Mouse (Mus musculus): ENCODE data around the gene Acsf2.

The Acsf2 gene

DNA sequence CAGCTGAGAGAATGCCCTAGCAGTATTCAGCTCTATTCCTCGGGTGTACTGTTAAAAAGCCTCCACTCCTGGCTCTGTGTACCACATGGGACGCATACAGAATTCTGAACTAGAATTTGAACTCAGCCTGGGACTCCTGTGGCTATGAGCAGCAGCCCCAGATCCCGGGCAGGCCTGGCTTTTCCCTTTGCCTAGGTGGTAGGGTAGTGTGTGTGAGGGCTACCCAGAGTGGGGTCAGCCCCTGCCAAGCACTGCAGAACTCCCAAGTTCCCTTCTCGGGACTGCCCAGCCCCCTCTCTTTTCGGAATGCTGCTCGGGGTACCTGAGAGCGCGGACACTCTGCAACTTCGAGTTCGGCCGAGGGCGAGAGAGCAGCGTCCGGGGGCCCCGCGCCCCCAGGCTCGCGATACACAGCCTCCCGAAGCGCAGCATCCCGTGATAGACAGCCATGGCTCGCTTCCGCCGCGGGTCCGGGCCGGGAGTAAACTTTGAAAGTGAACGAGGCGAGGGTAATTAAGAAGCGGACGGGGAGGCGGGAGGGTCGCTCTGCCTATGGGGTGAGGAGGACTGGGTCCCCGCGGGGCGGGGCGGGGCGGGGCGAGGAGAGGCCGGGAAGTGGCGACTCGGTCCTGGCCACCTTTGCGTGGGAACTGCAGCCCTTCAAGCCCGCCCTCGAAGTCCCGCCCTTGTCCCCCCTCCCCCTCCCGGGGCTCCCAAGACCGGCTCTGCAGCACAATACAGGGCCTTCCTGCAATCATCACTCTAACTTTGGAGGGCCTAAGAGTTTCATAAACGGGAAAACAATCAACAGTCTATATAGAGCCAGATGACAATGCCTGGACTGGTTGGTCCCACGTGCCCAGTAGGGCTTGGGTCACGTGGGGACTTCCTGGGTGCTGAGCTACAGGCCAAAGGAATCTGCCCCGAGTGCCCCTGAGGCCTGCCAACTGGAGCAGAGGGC lies at the start of gene Acsf2:
Gene Acsf2, minus strand, starts transcription at position 551 of the 961 bp plus-strand sequence.
- ChIA-PET POLR2A (interaction anchor here in 3 of 4 experiments (0.9 to 2.0 kb wide), 17 partner anchors 10 to 468 kb away, joined by 3 to 14 read pairs (median 4); partner anchors contain the start of genes Lrrc59 (in 2 of the 3), Ankrd40 (in 1 of the 3) and Xylt2 (in 1 of the 3)), CTCF (interaction anchor here in 3 of 4 experiments (0.5 to 0.9 kb wide), 4 partner anchors 23 to 28 kb away, joined by 3 to 5 read pairs (median 4); partner anchors contain the start of gene Lrrc59 (in 1 of the 3))

DNA sequence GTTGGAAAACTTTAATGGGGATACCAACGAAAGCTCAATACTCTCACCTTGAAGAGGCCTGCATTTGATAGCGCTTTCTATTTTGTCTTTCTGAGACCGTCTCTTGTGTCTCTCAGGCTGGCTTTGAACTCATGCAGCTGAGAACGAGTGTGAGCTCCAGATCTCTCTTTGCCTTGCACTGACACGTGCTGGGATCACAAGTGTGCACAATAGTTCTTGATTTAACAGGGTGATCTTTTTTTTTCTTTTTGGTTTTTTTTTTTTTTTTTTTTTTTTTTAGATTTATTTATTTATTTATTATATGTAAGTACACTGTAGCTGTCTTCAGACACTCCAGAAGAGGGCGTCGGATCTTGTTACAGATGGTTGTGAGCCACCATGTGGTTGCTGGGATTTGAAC lies 49.6 kb upstream of the Acsf2 start:
- POLR2A ChIA-PET: interaction anchor here (0.7 to 12.7 kb wide), 12 partner anchors 10 to 135 kb away, joined by 3 to 179 read pairs (median 7); partner anchors contain the start of gene Lrrc59 (in 3 of the 4)
- CTCF ChIA-PET: interaction anchor here in 1 of 4 experiments (0.8 kb wide), 1 partner anchor 22 kb away, joined by 4 read pairs; no protein-coding TSS in a partner anchor

DNA sequence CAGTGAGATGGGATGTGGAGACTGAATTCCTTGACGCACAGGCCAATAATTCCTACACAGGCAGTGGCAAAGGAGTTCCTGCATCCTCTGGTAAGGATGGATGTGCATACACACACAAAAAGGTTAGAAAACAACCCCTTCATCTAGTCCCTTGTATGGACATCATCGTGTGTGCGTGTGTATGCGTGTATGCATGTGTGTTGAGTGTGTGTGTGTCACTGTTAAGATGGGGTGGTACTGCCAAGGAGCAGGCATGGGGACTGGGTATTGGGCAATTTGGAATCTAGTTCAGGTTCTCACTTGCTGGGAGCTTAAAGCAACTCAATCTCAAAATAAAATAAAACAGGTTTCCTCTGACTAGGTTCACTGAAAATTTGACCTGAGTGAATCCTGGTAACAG lies 44.8 kb upstream of the Acsf2 start:
- CTCF ChIA-PET: no interaction called here
- POLR2A ChIA-PET: interaction anchor here (0.5 to 12.7 kb wide), 13 partner anchors 8 to 80 kb away, joined by 3 to 179 read pairs (median 4); partner anchors contain the start of gene Lrrc59 (in 2 of the 4)

- CTCF ChIA-PET: interaction anchor here in 1 of 4 experiments (0.7 kb wide), 1 partner anchor 15 kb away, joined by 3 read pairs; the partner anchor contains the start of gene Lrrc59
These were observed 43.0 kb upstream of the Acsf2 start for GRCm38 (mm10) chr11:94644461-94645219.

DNA sequence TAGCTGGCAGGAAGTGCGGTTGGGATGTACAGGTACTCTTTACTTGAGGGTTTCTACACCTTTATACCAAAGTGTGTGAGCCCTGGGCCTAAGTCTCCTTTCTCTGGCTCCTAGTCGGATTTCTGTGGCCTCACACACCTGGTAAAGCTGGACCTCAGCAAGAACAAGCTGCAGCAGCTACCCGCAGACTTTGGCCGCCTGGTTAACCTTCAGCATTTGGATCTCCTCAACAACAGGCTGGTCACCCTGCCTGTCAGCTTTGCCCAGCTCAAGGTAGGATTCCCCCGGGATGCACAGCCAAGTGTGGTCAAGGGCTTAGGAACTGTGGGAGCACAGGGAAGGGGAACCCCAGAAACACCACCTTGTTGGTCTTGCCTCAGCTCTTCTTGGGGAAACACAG lies 32.8 kb upstream of the Acsf2 start:
- ChIA-PET CTCF (interaction anchor here in 3 of 4 experiments (0.6 to 2.4 kb wide), 3 partner anchors 9 to 1020 kb away, joined by 3 to 15 read pairs (median 4); no protein-coding TSS in a partner anchor), POLR2A (interaction anchor here in 3 of 4 experiments (0.7 to 8.6 kb wide), 15 partner anchors 9 to 423 kb away, joined by 3 to 179 read pairs (median 6); partner anchors contain the start of genes Eme1 (in 2 of the 3), Mrpl27 (in 2 of the 3), Tob1 (in 1 of the 3) and Xylt2 (in 1 of the 3))

More at GRCm38 (mm10) chr11:94644461-94645219, 43.0 kb upstream of the Acsf2 start:
- POLR2A ChIA-PET: interaction anchor here in 3 of 4 experiments (0.6 to 12.7 kb wide), 9 partner anchors 9 to 41 kb away, joined by 3 to 179 read pairs (median 10); partner anchors contain the start of genes Eme1 (in 2 of the 3), Lrrc59 (in 2 of the 3) and Mrpl27 (in 2 of the 3)

GRCm38 (mm10) chr11:94632988-94633387 lies 31.3 kb upstream of the Acsf2 start:
- POLR2A ChIA-PET: interaction anchor here in 2 of 4 experiments (0.5 to 8.6 kb wide), 12 partner anchors 10 to 283 kb away, joined by 3 to 179 read pairs (median 6); partner anchors contain the start of genes Eme1 (in 1 of the 2), Mrpl27 (in 1 of the 2) and Xylt2 (in 1 of the 2)
- CTCF ChIA-PET: interaction anchor here in 1 of 4 experiments (2.4 kb wide), 1 partner anchor 12 kb away, joined by 15 read pairs; no protein-coding TSS in a partner anchor

- CTCF ChIA-PET: no interaction called here
- POLR2A ChIA-PET: interaction anchor here (0.6 to 8.6 kb wide), 9 partner anchors 9 to 23 kb away, joined by 3 to 179 read pairs (median 25); partner anchors contain the start of genes Eme1 (in 1 of the 4) and Mrpl27 (in 1 of the 4)
These were observed 30.3 kb upstream of the Acsf2 start for GRCm38 (mm10) chr11:94631969-94632368.

DNA sequence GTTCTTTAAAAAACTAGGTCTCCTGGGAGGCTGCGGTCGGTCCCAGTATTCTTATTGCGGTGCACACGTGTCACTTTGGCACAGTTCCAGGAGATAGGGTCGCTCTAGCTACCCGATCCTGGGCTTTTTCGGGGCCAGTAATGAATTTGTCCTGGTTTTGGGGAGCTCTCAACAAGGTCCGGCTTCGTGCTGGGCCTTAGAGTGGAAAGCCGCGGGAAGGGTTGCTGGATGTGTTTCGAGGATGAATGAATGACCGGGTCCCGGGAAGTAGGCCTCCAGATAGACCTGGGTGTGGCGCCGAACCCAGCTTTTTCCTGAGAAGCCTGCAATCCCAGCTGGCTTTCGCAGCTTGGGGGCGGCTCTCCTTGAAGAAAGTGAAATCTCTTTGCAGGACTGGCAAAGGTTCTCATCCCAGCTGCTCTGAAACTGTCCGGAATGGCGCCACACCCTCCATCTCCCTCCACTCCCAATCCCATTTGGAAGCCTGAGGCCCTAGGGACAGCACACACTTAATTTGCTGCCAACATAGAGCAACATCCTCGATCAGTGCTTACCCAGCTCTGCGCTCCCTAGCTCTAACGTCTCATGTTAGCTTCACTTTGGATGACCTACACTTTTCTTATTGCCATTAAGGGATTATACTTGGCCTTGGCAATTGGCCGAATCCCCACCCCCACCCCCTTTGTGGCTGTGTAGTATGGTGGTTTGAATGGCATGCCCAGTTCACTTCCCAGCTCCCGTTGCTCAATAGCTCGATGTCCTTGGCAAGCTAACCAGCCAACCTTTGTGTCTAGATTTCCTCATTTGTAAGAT lies 28.7 kb upstream of the Acsf2 start:
- ChIA-PET CTCF (interaction anchor here in 3 of 4 experiments (0.5 to 2.8 kb wide), 22 partner anchors 9 to 403 kb away, joined by 3 to 69 read pairs (median 4); no protein-coding TSS in a partner anchor), POLR2A (interaction anchor here (0.6 to 8.6 kb wide), 43 partner anchors 9 to 722 kb away, joined by 3 to 179 read pairs (median 6); partner anchors contain the start of genes Eme1 (in 3 of the 4), Mrpl27 (in 3 of the 4), Acsf2 (in 2 of the 4) and Tob1 (in 2 of the 4))

DNA sequence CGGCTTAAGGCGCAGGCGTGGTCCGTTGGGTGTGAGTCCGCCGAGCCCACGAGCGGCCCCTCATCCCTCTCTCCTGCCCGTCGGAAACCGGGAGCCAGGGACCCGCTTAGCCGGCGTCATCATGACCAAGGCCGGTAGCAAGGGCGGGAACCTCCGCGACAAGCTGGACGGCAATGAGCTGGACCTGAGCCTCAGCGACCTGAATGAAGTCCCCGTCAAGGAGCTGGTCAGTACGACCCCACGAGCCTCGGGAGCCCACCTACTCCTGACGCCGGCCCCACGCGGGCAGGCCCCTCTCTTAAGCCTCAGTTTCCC lies 28.2 kb upstream of the Acsf2 start:
- POLR2A ChIA-PET: interaction anchor here in 3 of 4 experiments (0.6 to 8.6 kb wide), 47 partner anchors 9 to 723 kb away, joined by 3 to 179 read pairs (median 5); partner anchors contain the start of genes Eme1 (in 3 of the 3), Mrpl27 (in 3 of the 3), Acsf2 (in 2 of the 3) and Tob1 (in 2 of the 3)
- CTCF ChIA-PET: interaction anchor here in 3 of 4 experiments (0.5 to 2.8 kb wide), 41 partner anchors 9 to 236 kb away, joined by 3 to 69 read pairs (median 4); partner anchors contain the start of genes Eme1 (in 1 of the 3), Mrpl27 (in 1 of the 3) and Spata20 (in 1 of the 3)

- ChIA-PET CTCF (interaction anchor here (0.5 to 2.8 kb wide), 61 partner anchors 8 to 418 kb away, joined by 3 to 69 read pairs (median 4); partner anchors contain the start of genes Ankrd40 (in 1 of the 4), Eme1 (in 1 of the 4), Mrpl27 (in 1 of the 4) and Spata20 (in 1 of the 4)), POLR2A (interaction anchor here (0.6 to 8.6 kb wide), 54 partner anchors 8 to 418 kb away, joined by 3 to 179 read pairs (median 5); partner anchors contain the start of genes Acsf2 (in 3 of the 4), Eme1 (in 3 of the 4), Mrpl27 (in 3 of the 4) and Tob1 (in 2 of the 4))
These were observed 27.7 kb upstream of the Acsf2 start, which contains the start of gene Lrrc59 for GRCm38 (mm10) chr11:94629199-94629883. Lrrc59 (plus strand) TSS chr11:94629767.

GRCm38 (mm10) chr11:94622162-94622561 lies 20.5 kb upstream of the Acsf2 start:
- ChIA-PET CTCF (interaction anchor here in 3 of 4 experiments (0.6 to 2.6 kb wide), 11 partner anchors 8 to 397 kb away, joined by 3 to 69 read pairs (median 4); partner anchors contain the start of gene Lrrc59 (in 2 of the 3)), POLR2A (interaction anchor here (0.9 to 6.3 kb wide), 14 partner anchors 8 to 54 kb away, joined by 3 to 110 read pairs (median 4); partner anchors contain the start of genes Lrrc59 (in 3 of the 4), Eme1 (in 1 of the 4) and Mrpl27 (in 1 of the 4))

DNA sequence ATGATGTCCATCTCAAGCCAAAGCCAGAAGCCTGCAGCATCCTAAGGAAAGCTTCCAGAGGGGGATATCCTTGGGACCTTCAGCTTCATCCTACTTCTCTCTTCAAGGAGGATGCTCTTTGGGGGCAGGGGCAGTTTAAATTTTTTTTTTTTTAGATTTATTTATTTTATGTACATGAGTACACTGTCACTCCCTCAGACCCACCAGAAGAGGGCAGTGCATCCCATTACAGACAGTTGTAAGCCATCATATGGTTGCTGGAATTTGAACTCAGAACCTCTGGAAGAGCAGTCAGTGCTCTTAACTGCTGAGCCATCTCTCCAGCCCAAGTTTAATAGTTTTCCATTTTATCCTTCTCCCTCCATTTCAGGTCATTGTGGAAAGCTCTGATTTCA lies 19.8 kb upstream of the Acsf2 start:
- POLR2A ChIA-PET: interaction anchor here (0.6 to 6.3 kb wide), 21 partner anchors 9 to 410 kb away, joined by 3 to 110 read pairs (median 4); partner anchors contain the start of genes Lrrc59 (in 3 of the 4), Eme1 (in 2 of the 4), Mrpl27 (in 2 of the 4) and Tob1 (in 1 of the 4)
- CTCF ChIA-PET: interaction anchor here (0.6 to 2.6 kb wide), 17 partner anchors 8 to 396 kb away, joined by 3 to 69 read pairs (median 5); partner anchors contain the start of genes Lrrc59 (in 3 of the 4), Chad (in 1 of the 4) and Spata20 (in 1 of the 4)

GRCm38 (mm10) chr11:94620766-94621457 lies 19.2 kb upstream of the Acsf2 start:
- POLR2A ChIA-PET: interaction anchor here in 3 of 4 experiments (0.6 to 6.3 kb wide), 23 partner anchors 9 to 410 kb away, joined by 3 to 110 read pairs (median 4); partner anchors contain the start of genes Lrrc59 (in 3 of the 3), Eme1 (in 2 of the 3), Mrpl27 (in 2 of the 3) and Tob1 (in 1 of the 3)
- CTCF ChIA-PET: interaction anchor here (0.5 to 2.6 kb wide), 20 partner anchors 8 to 459 kb away, joined by 3 to 69 read pairs (median 5); partner anchors contain the start of genes Lrrc59 (in 3 of the 4), Chad (in 1 of the 4) and Spata20 (in 1 of the 4)

- ChIA-PET POLR2A (interaction anchor here in 3 of 4 experiments (0.5 to 6.3 kb wide), 18 partner anchors 9 to 416 kb away, joined by 3 to 110 read pairs (median 5); partner anchors contain the start of genes Lrrc59 (in 2 of the 3) and Acsf2 (in 1 of the 3)), CTCF (interaction anchor here in 2 of 4 experiments (0.5 to 1.7 kb wide), 4 partner anchors 12 to 764 kb away, joined by 3 to 20 read pairs (median 4); partner anchors contain the start of gene Lrrc59 (in 1 of the 2))
These were observed 16.0 kb upstream of the Acsf2 start for GRCm38 (mm10) chr11:94617646-94618045.

All from embryonic stem cell, embryonic (primary cell).